Mouse (Mus musculus): Measurements from ENCODE around the gene Chodl. TPM values are rescaled to one million over a fixed set of nuclear protein-coding genes. Genes with fewer than 3 reads are reported as not detected.

The Chodl gene
- total RNA-seq (2021), result 1 to 10 TPM; 8.4 to 9.2 TPM
- long read RNA-seq, experiment 1, transcript Chodl-201 (6 exons, 2,535 nt), result major isoform, 10 of 16 reads
- long read RNA-seq, experiment 1, partial matches to known transcripts, result 0 of 16 reads
- long read RNA-seq, experiment 1, other reads (novel, unspliced or antisense), result 6 of 16 reads
- long read RNA-seq, experiment 2, transcript Chodl-201 (6 exons, 2,535 nt), result major isoform, 12 of 21 reads
- long read RNA-seq, experiment 2, partial matches to known transcripts, result 1 of 21 reads
- long read RNA-seq, experiment 2, other reads (novel, unspliced or antisense), result 7 of 21 reads

- intact Hi-C loops (cut with DNase I), result loop anchor here (5.0 kb wide), 1 partner anchor 288 kb away; no protein-coding TSS in a partner anchor
- DNase-seq, result peak; percentile 20 to 26
Measured at GRCm38 (mm10) chr16:78930382-78931286, at the start of gene Chodl. Gene Chodl (plus strand): TSS chr16:78930948.

DNA sequence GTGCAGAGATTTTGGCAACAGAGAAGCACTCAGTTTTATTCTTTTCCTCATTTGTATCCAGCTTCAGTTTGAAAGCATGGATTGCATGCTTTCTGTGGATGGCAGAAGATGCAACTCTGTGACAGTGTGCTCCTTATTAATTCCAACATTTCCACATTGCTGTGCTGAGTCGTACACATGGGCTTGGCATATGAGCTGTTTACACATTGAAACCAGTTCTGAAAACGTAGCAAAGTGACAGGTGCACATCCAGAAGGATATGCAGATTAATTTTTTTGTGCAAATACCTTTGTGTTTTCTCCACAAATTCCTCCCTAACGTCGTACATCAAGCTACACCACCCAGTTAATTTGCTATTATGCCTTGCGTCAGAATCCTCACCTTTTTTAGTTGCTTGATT lies 8.1 kb upstream of the Chodl start:
- intact Hi-C loops (cut with DNase I), result no loop called here
- no peak for DNase-seq

DNA sequence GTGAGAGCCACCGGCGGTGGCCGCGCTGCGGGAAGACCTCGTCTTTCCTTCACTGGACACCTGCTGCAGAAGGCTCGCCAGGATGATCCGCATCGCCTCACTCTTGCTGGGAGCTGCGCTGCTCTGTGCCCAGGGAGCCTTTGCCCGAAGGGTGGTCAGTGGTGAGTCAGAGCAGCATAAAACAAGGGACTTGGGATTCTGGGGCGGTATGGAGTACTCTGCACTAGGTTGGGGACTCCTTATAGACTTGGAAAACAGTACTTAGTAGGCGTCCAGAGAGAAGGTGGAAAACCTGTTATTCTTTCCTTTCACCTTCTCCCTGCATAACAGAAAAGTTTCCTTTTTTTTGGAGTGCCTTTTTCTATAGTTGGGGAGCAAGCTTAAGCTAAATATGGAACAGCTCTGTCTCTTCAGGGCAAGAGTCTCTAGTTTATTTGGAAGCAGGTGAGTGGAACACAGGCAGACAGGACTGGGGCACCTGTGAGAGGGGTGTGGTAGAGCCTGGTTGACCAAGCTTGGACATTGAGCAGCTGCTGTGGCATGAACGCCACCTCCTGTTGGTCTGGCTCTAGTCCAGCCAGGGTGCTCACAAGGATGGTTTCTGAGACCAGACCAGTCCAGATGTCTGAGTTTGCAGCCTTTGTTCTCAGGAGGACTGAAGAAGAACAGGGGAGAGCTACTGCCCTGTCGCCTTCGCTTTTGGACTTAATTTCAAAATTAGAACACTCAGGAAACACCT lies 708 bp downstream of the Chodl start:
- intact Hi-C loops (cut with DNase I), result loop anchor here (5.0 kb wide), 1 partner anchor 289 kb away; no protein-coding TSS in a partner anchor
- DNase-seq, result no peak

DNA sequence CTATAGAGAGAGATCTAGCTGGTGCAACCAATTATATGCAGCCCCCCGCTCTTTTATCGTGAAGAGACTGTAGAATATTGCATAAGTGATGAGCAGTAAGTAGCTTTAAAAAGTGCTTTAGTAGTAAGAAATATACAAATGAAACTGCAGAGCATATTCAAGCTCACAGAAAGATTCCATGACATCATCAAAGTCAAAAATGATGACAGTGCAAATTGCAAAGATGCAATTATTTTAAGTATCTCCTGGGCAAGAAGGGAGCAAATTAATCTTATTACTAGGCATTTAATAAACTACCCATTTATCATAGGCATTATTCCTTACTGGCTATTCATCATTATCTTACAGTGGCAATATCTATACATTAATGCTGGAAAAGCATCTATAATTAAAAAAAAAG lies 3.5 kb downstream of the Chodl start:
- intact Hi-C loops (cut with DNase I), result loop anchor here (5.0 kb wide), 1 partner anchor 292 kb away; no protein-coding TSS in a partner anchor
- DNase-seq, result no peak

- intact Hi-C loops (cut with DNase I), result no loop called here
- peak in 1 of 2 experiments; percentile 4 for DNase-seq
Measured at GRCm38 (mm10) chr16:78937755-78938154, 7.0 kb downstream of the Chodl start.

DNA sequence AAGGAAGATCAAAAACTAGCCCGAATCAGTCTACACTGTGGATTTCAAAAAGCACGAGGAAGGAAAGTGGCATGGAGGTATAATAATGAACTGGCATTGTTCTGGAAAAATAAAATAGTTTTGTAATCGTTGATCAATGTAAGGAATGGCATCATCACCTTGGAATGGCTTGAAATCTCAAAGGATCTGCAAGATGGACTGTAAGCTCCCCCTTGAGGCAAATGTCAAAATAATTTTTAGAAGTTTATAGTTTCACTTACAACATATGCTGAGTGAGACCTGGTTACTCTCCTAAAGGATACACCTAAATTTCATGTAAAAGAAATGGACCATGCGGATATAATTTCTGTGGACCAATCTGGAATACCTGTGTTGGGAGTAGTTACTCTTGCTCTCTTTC lies 19.6 kb downstream of the Chodl start:
- intact Hi-C loops (cut with DNase I), result loop anchor here (10.0 kb wide), 1 partner anchor 496 kb away; no protein-coding TSS in a partner anchor
- DNase-seq, result no peak

DNA sequence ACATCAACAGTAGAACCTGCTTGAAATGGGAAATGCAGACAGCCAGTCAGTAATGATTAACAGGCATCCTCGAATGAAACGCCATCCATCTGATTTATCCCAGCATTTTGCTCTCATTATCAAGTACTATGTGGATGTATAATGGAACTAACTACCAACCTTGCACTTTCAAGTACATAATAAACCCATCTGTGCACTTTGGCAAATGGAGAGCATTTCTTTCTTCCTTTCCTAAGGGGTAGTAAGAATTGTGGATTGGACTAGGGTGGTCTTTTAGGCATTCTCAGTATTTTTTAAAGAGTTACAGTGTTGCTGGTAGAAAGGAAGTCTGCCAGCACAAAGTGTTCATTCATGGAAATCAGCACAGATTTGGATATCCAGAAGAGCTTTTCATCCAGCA lies 26.7 kb downstream of the Chodl start:
- intact Hi-C loops (cut with DNase I), result loop anchor here (10.0 kb wide), 1 partner anchor 503 kb away; no protein-coding TSS in a partner anchor
- DNase-seq, result no peak

- intact Hi-C loops (cut with DNase I), result no loop called here
- no peak for DNase-seq
Measured at GRCm38 (mm10) chr16:78969091-78969731, 38.5 kb downstream of the Chodl start.

- DNase-seq, result no peak
- intact Hi-C loops (cut with DNase I), result loop anchor here (10.0 kb wide), 1 partner anchor 91 kb away; no protein-coding TSS in a partner anchor
Measured at GRCm38 (mm10) chr16:78974099-78974498, 43.4 kb downstream of the Chodl start.

DNA sequence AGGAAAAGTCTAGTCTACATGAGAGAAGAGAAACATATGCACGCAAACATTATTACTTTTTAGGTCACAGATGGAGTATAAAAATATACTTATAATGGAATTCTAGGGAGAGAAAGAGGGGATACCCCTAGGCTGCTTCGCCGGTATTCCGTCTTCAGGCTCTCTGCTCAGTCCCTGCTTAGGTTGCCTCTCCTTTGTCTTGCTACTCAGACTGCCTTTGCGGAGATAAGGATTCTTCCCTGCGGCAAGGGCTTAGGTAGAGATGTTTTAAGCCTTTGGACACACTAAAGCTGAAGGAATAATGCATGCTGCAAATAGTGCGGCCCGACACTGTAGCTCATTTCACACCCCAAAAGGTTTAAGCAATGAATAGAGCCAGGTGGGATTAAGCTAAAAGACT lies 45.6 kb downstream of the Chodl start:
- no peak for DNase-seq
- intact Hi-C loops (cut with DNase I), result loop anchor here (10.0 kb wide), 1 partner anchor 88 kb away; no protein-coding TSS in a partner anchor

Other genes starting within 250 kb of the Chodl start
- not detected for gene Tmprss15, start 160.1 kb downstream of the Chodl start, total RNA-seq (2021)